Comparison of ENCODE assay signal across 12 mouse cellular contexts in the genomic region with DNA sequence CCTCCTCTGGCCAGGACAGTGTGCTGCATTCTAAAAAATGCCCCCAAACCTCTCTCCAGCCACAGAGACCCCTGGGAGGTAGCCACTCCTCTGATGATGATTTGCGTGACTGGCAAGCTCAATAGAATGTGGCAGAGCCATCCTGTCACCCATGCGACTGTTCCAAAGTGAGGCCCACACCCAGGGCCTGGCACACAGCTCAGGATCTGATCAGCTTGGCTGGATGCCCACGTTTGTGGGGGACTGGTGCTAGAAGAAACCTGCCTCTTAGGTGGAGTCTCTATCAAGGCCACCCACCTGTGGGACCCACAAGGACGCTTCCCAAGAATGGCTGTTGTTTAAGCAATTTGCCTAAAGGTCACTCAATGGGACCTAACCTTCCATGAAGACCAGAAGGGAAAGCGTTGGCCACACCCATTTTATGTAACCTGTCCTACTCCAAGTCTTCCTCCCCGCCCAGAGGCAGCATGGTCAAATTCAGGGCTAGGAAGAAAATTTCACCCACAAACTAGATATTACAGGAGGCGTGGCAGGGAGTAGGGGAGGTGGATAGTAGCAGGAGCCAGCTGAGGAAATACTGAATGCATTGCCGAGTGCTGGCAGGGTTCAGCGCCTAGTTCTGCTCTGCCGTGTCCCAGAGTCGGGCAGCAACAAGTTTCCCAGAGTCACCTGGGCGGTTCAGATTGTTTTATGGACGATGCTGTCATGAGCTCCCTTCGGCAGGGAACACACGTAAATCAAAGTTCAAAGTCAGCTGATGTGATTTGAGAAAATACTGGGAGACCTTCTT. TPM values are rescaled to one million over a fixed set of nuclear protein-coding genes. Genes with fewer than 3 reads are reported as not detected.
A peak's percentile ranks its signal among the peaks of the same experiment; 100 is the strongest.
DNase-seq lines count a peak whose midpoint lies in the region; ATAC-seq lines count a peak whose summit lies in the region.
"Had no signal": no experiment of that assay in that cellular context is flagged by ENCODE, and none has a peak within 500 bp of the region (broad histone marks: within the 10 kb centered on the region; RNA-seq: fewer than 3 reads in every experiment).

No protein-coding gene starts in this region.

- no peak overlapping the region for H3K9ac ChIP-seq in hindbrain, embryonic 12.5 days
- no peak overlapping the region for H3K9ac ChIP-seq in hindbrain, embryonic 11.5 days (ENCODE audit: low read depth, low read length)
- H3K9ac ChIP-seq in limb, embryonic 13.5 days, result no peak overlapping the region
- H3K9ac ChIP-seq: forebrain, embryonic 12.5 days; liver, embryonic 13.5 days had no signal

- no peaks in the 10 kb centered on the region for H3K36me3 ChIP-seq in hindbrain, embryonic 12.5 days
- no peaks in the 10 kb centered on the region for H3K36me3 ChIP-seq in hindbrain, embryonic 11.5 days (ENCODE audit: control insufficient read depth, insufficient read depth, low read length)
- H3K36me3 ChIP-seq in heart, embryonic 10.5 days, result no peaks in the 10 kb centered on the region
- no peaks in the 10 kb centered on the region for H3K36me3 ChIP-seq in limb, embryonic 13.5 days
- no peaks in the 10 kb centered on the region for H3K36me3 ChIP-seq in midbrain, embryonic 10.5 days
- H3K36me3 ChIP-seq: forebrain, embryonic 12.5 days; hindbrain, embryonic 10.5 days; liver, embryonic 13.5 days had no signal

- DNase-seq in hindbrain, embryonic 11.5 days (ENCODE audit: low spot score), result no peak
- DNase-seq in ES-CJ7 (ENCODE audit: low read depth, low spot score), result peak; percentile 21
- no peak for DNase-seq in heart, embryonic 10.5 days (ENCODE audit: low spot score)
- no peak for DNase-seq in left cerebral cortex, adult 9 months (ENCODE audit: low spot score in 2 of 2)
- no peak for DNase-seq in adrenal gland, adult 8-10 months
- no peak for DNase-seq in midbrain, embryonic 10.5 days (ENCODE audit: low spot score)
- DNase-seq: liver, embryonic 13.5 days had no signal

- no peak overlapping the region for H3K4me3 ChIP-seq in hindbrain, embryonic 12.5 days
- no peak overlapping the region for H3K4me3 ChIP-seq in hindbrain, embryonic 11.5 days (ENCODE audit: low read depth, low read length)
- peak overlapping the region; percentile 57; the same call in 1 of the 2 replicates for H3K4me3 ChIP-seq in heart, embryonic 10.5 days
- peak overlapping the region; percentile 34 for H3K4me3 ChIP-seq in limb, embryonic 13.5 days
- no peak overlapping the region for H3K4me3 ChIP-seq in midbrain, embryonic 10.5 days
- H3K4me3 ChIP-seq: liver, embryonic 13.5 days had no signal

- H3K27me3 ChIP-seq in hindbrain, embryonic 12.5 days, result peaks cover 22% of the 10 kb centered on the region
- H3K27me3 ChIP-seq in hindbrain, embryonic 11.5 days (ENCODE audit: control insufficient read depth, insufficient read depth, low read length), result peaks cover 8% of the 10 kb centered on the region; the same call in 1 of the 2 replicates
- H3K27me3 ChIP-seq in heart, embryonic 10.5 days (ENCODE audit: insufficient read depth, poor library complexity, severe bottlenecking), result peaks cover 26% of the 10 kb centered on the region
- H3K27me3 ChIP-seq in limb, embryonic 13.5 days, result peaks cover 20% of the 10 kb centered on the region
- H3K27me3 ChIP-seq in midbrain, embryonic 10.5 days (ENCODE audit: low read depth, poor library complexity, severe bottlenecking), result peaks cover 36% of the 10 kb centered on the region

- H3K27ac ChIP-seq in hindbrain, embryonic 12.5 days, result no peak overlapping the region
- no peak overlapping the region for H3K27ac ChIP-seq in hindbrain, embryonic 11.5 days (ENCODE audit: low read depth, low read length)
- no peak overlapping the region for H3K27ac ChIP-seq in heart, embryonic 10.5 days
- H3K27ac ChIP-seq in limb, embryonic 13.5 days, result no peak overlapping the region
- no peak overlapping the region for H3K27ac ChIP-seq in midbrain, embryonic 10.5 days (replicated peaks)
- H3K27ac ChIP-seq: forebrain, embryonic 12.5 days; liver, embryonic 13.5 days had no signal

- no peak for ATAC-seq in hindbrain, embryonic 12.5 days (ENCODE audit: low FRiP score)
- no peak for ATAC-seq in hindbrain, embryonic 11.5 days (ENCODE audit: low FRiP score)
- ATAC-seq in limb, embryonic 13.5 days (ENCODE audit: low FRiP score, low read depth), result no peak
- ATAC-seq: midbrain, embryonic 16.5 days had no signal

- no peaks in the 10 kb centered on the region for H3K9me3 ChIP-seq in hindbrain, embryonic 12.5 days (replicated peaks)
- H3K9me3 ChIP-seq in hindbrain, embryonic 11.5 days (ENCODE audit: control insufficient read depth, low read length), result no peaks in the 10 kb centered on the region
- H3K9me3 ChIP-seq in heart, embryonic 10.5 days, result no peaks in the 10 kb centered on the region
- no peaks in the 10 kb centered on the region for H3K9me3 ChIP-seq in limb, embryonic 13.5 days
- H3K9me3 ChIP-seq in midbrain, embryonic 10.5 days (replicated peaks), result no peaks in the 10 kb centered on the region
- H3K9me3 ChIP-seq: forebrain, embryonic 12.5 days; hindbrain, embryonic 10.5 days; liver, embryonic 13.5 days had no signal

- peak overlapping the region; percentile 42; the same call in 1 of the 2 replicates for H3K4me2 ChIP-seq in hindbrain, embryonic 12.5 days (replicated peaks)
- H3K4me2 ChIP-seq in hindbrain, embryonic 11.5 days (replicated peaks; ENCODE audit: low read depth, low read length), result no peak overlapping the region
- peak overlapping the region; percentile 62 for H3K4me2 ChIP-seq in limb, embryonic 13.5 days (replicated peaks)

- 38% methylated on average over 15 of the region's 15 CpGs for WGBS in hindbrain, embryonic 12.5 days
- 33% methylated on average over 15 of the region's 15 CpGs for WGBS in hindbrain, embryonic 11.5 days
- whole genome bisulfite sequencing in heart, embryonic 10.5 days, result 35% methylated on average over 15 of the region's 15 CpGs
- 26% methylated on average over 15 of the region's 15 CpGs for WGBS in limb, embryonic 13.5 days
- 42% methylated on average over 15 of the region's 15 CpGs for WGBS in midbrain, embryonic 10.5 days

- peaks cover 8% of the 10 kb centered on the region for H3K4me1 ChIP-seq in hindbrain, embryonic 12.5 days
- H3K4me1 ChIP-seq in hindbrain, embryonic 11.5 days (replicated peaks; ENCODE audit: control insufficient read depth, insufficient read depth, low read length), result no peaks in the 10 kb centered on the region
- H3K4me1 ChIP-seq in heart, embryonic 10.5 days, result peaks cover 25% of the 10 kb centered on the region
- H3K4me1 ChIP-seq in limb, embryonic 13.5 days, result peaks cover 25% of the 10 kb centered on the region
- peaks cover 19% of the 10 kb centered on the region for H3K4me1 ChIP-seq in midbrain, embryonic 10.5 days
- H3K4me1 ChIP-seq: liver, embryonic 13.5 days had no signal

RNA-seq across cellular contexts. Expression of gene Mall, which starts 0.9 kb away (rescaled TPM):
- polyA plus RNA-seq in hindbrain, embryonic 12.5 days (2016; fragmentation: Nextera tagmentation; extraction: Ambion mirVana), result 1.1 and 1.5 TPM in 2 replicates
- 1.4 and 1.9 TPM in 2 replicates for polyA plus RNA-seq in hindbrain, embryonic 11.5 days (2014; fragmentation: Nextera tagmentation; extraction: Ambion mirVana)
- polyA plus RNA-seq in heart, embryonic 10.5 days (2016; fragmentation: Nextera tagmentation; extraction: Ambion mirVana), result 2.0 and 2.8 TPM in 2 replicates
- polyA plus RNA-seq in limb, embryonic 13.5 days (2015; fragmentation: Nextera tagmentation; extraction: Ambion mirVana), result 6.5 and 7.0 TPM in 2 replicates
- total RNA-seq in adrenal gland, adult 8-10 months (2022), result under 1 TPM; 0.66 to 0.90 (median 0.89) TPM
- polyA plus RNA-seq in midbrain, embryonic 10.5 days (2016; fragmentation: Nextera tagmentation; extraction: Ambion mirVana), result 0.56 and 0.93 TPM in 2 replicates

RNA-seq across cellular contexts. Expression of gene Nphp1, which starts 59.8 kb away (rescaled TPM):
- 29.2 and 29.3 TPM in 2 replicates for polyA plus RNA-seq in hindbrain, embryonic 12.5 days (2016; fragmentation: Nextera tagmentation; extraction: Ambion mirVana)
- 23.1 and 30.3 TPM in 2 replicates for polyA plus RNA-seq in hindbrain, embryonic 11.5 days (2014; fragmentation: Nextera tagmentation; extraction: Ambion mirVana)
- 16.9 and 20.5 TPM in 2 replicates for polyA plus RNA-seq in heart, embryonic 10.5 days (2016; fragmentation: Nextera tagmentation; extraction: Ambion mirVana)
- 33.5 and 34.6 TPM in 2 replicates for polyA plus RNA-seq in limb, embryonic 13.5 days (2015; fragmentation: Nextera tagmentation; extraction: Ambion mirVana)
- 10 to 100 TPM; 16.8 to 35.0 (median 24.4) TPM for total RNA-seq in adrenal gland, adult 8-10 months (2022)
- polyA plus RNA-seq in midbrain, embryonic 10.5 days (2016; fragmentation: Nextera tagmentation; extraction: Ambion mirVana), result 42.2 and 45.1 TPM in 2 replicates

Comparison
In these comparisons a context has a peak if more than half of its experiments do, and no peak if none do; other contexts are left out.
1. H3K4me3 ChIP-seq: peak in heart, embryonic 10.5 days (single experiment) and limb, embryonic 13.5 days (single experiment); none in hindbrain, embryonic 12.5 days (single experiment), hindbrain, embryonic 11.5 days (single experiment) and midbrain, embryonic 10.5 days (single experiment).